8 mouse cellular contexts compared by ENCODE assay signal in genomic region chr2:125506316-125507054, GRCm38 (mm10). TPM values are rescaled to one million over a fixed set of nuclear protein-coding genes. Genes with fewer than 3 reads are reported as not detected.
DNase-seq lines count a peak whose midpoint lies in the region; ATAC-seq and TF ChIP-seq lines count a peak whose summit lies in the region.

No protein-coding gene starts in this region.

- POLR2A ChIA-PET in Patski (lab: Charles Lee), result interaction anchor here (1.6 kb wide), 1 partner anchor 34 kb away, joined by 3 read pairs; no protein-coding TSS in a partner anchor

- in situ Hi-C loops in Patski (cut with MboI; ENCODE audit: low pct_unique_long_range_greater_than_20kb), result loop anchor here (5.0 kb wide), 1 partner anchor 86 kb away; no protein-coding TSS in a partner anchor

- peaks cover 69% of the 10 kb centered on the region for H3K27me3 ChIP-seq in E14TG2a.4 (ENCODE audit: insufficient read depth, low read length)
- no peaks in the 10 kb centered on the region for H3K27me3 ChIP-seq in Patski
- H3K27me3 ChIP-seq in forebrain, embryonic 10.5 days (ENCODE audit: poor library complexity, severe bottlenecking), result peaks cover 50% of the 10 kb centered on the region
- H3K27me3 ChIP-seq in limb, embryonic 13.5 days, result peaks cover 34% of the 10 kb centered on the region
- H3K27me3 ChIP-seq in midbrain, embryonic 15.5 days (replicated peaks), result peaks cover 7% of the 10 kb centered on the region; the same call in 1 of the 2 replicates

- no peak for TF ChIP-seq CTCF in E14TG2a.4 (conservative IDR thresholded peaks at IDR 0.05; ENCODE audit: low read length)
- TF ChIP-seq CTCF in Patski (IDR thresholded peaks at IDR 0.05), result no peak

- H3K27ac ChIP-seq in forebrain, embryonic 10.5 days, result peak overlapping the region; percentile 89
- peak overlapping the region; percentile 91 for H3K27ac ChIP-seq in limb, embryonic 13.5 days
- peak overlapping the region; percentile 63 for H3K27ac ChIP-seq in midbrain, embryonic 15.5 days

- CTCF ChIA-PET in Patski (lab: Charles Lee), result interaction anchor here (1.3 to 1.4 kb wide), 2 partner anchors 12 to 45 kb away, joined by 3 read pairs; no protein-coding TSS in a partner anchor

- no peaks in the 10 kb centered on the region for H3K9me3 ChIP-seq in E14TG2a.4 (ENCODE audit: low read length)
- H3K9me3 ChIP-seq in forebrain, embryonic 10.5 days, result 0 out of 2 replicates have a peak, but pooled peaks cover 2% of the 10 kb centered on the region
- no peaks in the 10 kb centered on the region for H3K9me3 ChIP-seq in limb, embryonic 13.5 days
- no peaks in the 10 kb centered on the region for H3K9me3 ChIP-seq in midbrain, embryonic 15.5 days

- peak overlapping the region; percentile 81 for H3K4me3 ChIP-seq in E14TG2a.4 (replicated peaks; ENCODE audit: low read length)
- peak overlapping the region; percentile 79 for H3K4me3 ChIP-seq in forebrain, embryonic 10.5 days
- peak overlapping the region; percentile 79 for H3K4me3 ChIP-seq in limb, embryonic 13.5 days
- peak overlapping the region; percentile 78 for H3K4me3 ChIP-seq in midbrain, embryonic 15.5 days

- H3K4me1 ChIP-seq in E14TG2a.4 (replicated peaks; ENCODE audit: low read depth, low read length), result peaks cover 14% of the 10 kb centered on the region
- H3K4me1 ChIP-seq in forebrain, embryonic 10.5 days, result peaks cover 33% of the 10 kb centered on the region
- H3K4me1 ChIP-seq in limb, embryonic 13.5 days, result peaks cover 20% of the 10 kb centered on the region
- H3K4me1 ChIP-seq in midbrain, embryonic 15.5 days, result peaks cover 16% of the 10 kb centered on the region

- peak; percentile 51 for ATAC-seq in Patski
- ATAC-seq in limb, embryonic 13.5 days (ENCODE audit: low FRiP score, low read depth), result peak; percentile 90
- peak; percentile 93 for ATAC-seq in midbrain, embryonic 15.5 days (replicated peaks)

- H3K4me2 ChIP-seq in limb, embryonic 13.5 days (replicated peaks), result peak overlapping the region; percentile 85
- H3K4me2 ChIP-seq in midbrain, embryonic 15.5 days, result peak overlapping the region; percentile 83

- DNase-seq in Patski (ENCODE audit: low read depth, low spot score), result no peak
- DNase-seq in forebrain, embryonic 10.5 days (ENCODE audit: extremely low spot score, low spot score), result no peak
- peak; percentile 84 for DNase-seq in heart, postnatal 4 days
- peak; percentile 36 for DNase-seq in urinary bladder, postnatal 25 days (ENCODE audit: low spot score)
- no peak for DNase-seq in thymus, postnatal 14 days

- peak overlapping the region; percentile 88 for H3K9ac ChIP-seq in limb, embryonic 13.5 days
- H3K9ac ChIP-seq in midbrain, embryonic 15.5 days, result peak overlapping the region; percentile 64

- under 1% methylated on average over 37 of the region's 37 CpGs for WGBS in forebrain, embryonic 10.5 days
- under 1% methylated on average over 37 of the region's 37 CpGs for WGBS in limb, embryonic 13.5 days
- WGBS in midbrain, embryonic 15.5 days, result 1% methylated on average over 37 of the region's 37 CpGs

- no peaks in the 10 kb centered on the region for H3K36me3 ChIP-seq in E14TG2a.4 (ENCODE audit: insufficient read depth, low read length)
- peaks cover 8% of the 10 kb centered on the region for H3K36me3 ChIP-seq in forebrain, embryonic 10.5 days (replicated peaks)
- peaks cover 14% of the 10 kb centered on the region; the same call in 1 of the 2 replicates for H3K36me3 ChIP-seq in limb, embryonic 13.5 days
- no peaks in the 10 kb centered on the region for H3K36me3 ChIP-seq in midbrain, embryonic 15.5 days (replicated peaks)

RNA-seq across cellular contexts. Expression of gene Fbn1, which starts 1.3 kb away (rescaled TPM):
- polyA plus RNA-seq in Patski (2021), result 25.5 TPM
- polyA plus RNA-seq in forebrain, embryonic 10.5 days (2016; fragmentation: Nextera tagmentation; extraction: Ambion mirVana), result 4.2 and 5.2 TPM in 2 replicates
- 100 to 1,000 TPM; 223 to 241 TPM for total RNA-seq in heart, postnatal 4 days (2021)
- polyA plus RNA-seq in limb, embryonic 13.5 days (2015; fragmentation: Nextera tagmentation; extraction: Ambion mirVana), result 17.9 and 18.6 TPM in 2 replicates
- polyA plus RNA-seq in midbrain, embryonic 15.5 days (2015; fragmentation: Nextera tagmentation; extraction: Ambion mirVana), result 2.5 and 2.7 TPM in 2 replicates

RNA-seq across cellular contexts. Expression of gene Gm9913, which starts 1.6 kb away (rescaled TPM):
- 0.27 TPM for polyA plus RNA-seq in Patski (2021)
- 0.14 and 0.19 TPM in 2 replicates for polyA plus RNA-seq in forebrain, embryonic 10.5 days (2016; fragmentation: Nextera tagmentation; extraction: Ambion mirVana)
- under 1 TPM; 0.57 to 0.65 TPM for total RNA-seq in heart, postnatal 4 days (2021)
- 0.24 and 0.25 TPM in 2 replicates for polyA plus RNA-seq in limb, embryonic 13.5 days (2015; fragmentation: Nextera tagmentation; extraction: Ambion mirVana)
- 0.09 and 0.10 TPM in 2 replicates for polyA plus RNA-seq in midbrain, embryonic 15.5 days (2015; fragmentation: Nextera tagmentation; extraction: Ambion mirVana)

Comparison
In these comparisons a context has a peak if more than half of its experiments do, and no peak if none do; other contexts are left out.
1. DNase-seq: peak in heart, postnatal 4 days (single experiment) and urinary bladder, postnatal 25 days (single experiment); none in Patski (single experiment), forebrain, embryonic 10.5 days (single experiment) and thymus, postnatal 14 days (single experiment).
2. Peak in every context shown above with its lines, with median percentiles within 50 percentile points of each other: H3K4me3 ChIP-seq, ATAC-seq and H3K27ac ChIP-seq.